Mouse (Mus musculus): ENCODE measurements at regions not wholly inside any gene's neighbourhood (a gene's known extent, or its start where the extent isn't known, plus 50 kb on each side); places are given as distances from the start of the nearest gene placed in this dataset.
A peak's percentile ranks its signal among the peaks of the same experiment; 100 is the strongest.

DNA sequence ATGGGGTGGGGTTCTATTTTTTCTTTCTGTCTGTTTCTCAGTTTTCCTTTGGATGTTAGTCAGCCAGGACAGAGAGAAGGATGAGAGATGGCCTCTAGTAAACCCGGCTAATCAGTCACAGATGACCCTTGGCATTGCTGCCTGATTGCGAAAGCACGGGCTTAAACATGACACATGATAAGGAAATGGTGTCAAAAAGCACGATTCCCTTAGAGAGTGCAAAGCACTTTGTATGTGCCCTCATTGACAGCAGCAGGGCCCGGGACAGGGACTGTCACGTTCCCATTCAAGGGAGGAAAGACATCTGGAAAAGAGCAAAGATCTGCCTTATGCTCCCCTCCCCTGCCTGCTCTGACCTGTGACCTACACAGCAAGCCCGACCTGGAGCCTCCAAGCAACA lies 234.1 kb downstream of the Foxo1 start:
- WGBS = 20% methylated on average over 7 of the region's 7 CpGs
- Histone ChIP-seq H3K9ac (ENCODE audit: low read depth, low read length) (no peak overlapping the region), H3K4me3 (no peak overlapping the region), H3K27ac (no peak overlapping the region), H3K27me3 (ENCODE audit: control insufficient read depth, insufficient read depth, low read length) (no peaks in the 10 kb centered on the region), H3K79me2 (replicated peaks; ENCODE audit: control insufficient read depth, insufficient read depth, low read length) (no peaks in the 10 kb centered on the region), H3K4me1 (ENCODE audit: control insufficient read depth, insufficient read depth, low read length) (peaks cover 5% of the 10 kb centered on the region), H3K36me3 (ENCODE audit: control insufficient read depth, insufficient read depth, low read length) (no peaks in the 10 kb centered on the region)
- TF ChIP-seq POLR2A (IDR thresholded peaks at IDR 0.05; ENCODE audit: insufficient read depth, low read depth, low read length) (no peak), EP300 (IDR thresholded peaks at IDR 0.05; ENCODE audit: insufficient read depth, low read depth, low read length) (0 out of 2 replicates have a peak, but pooled peaks have one; percentile 7), CTCF (IDR thresholded peaks at IDR 0.05) (no peak)
- intact Hi-C loops (cut with DNase I) = no loop called here
- peak; percentile 71 to 77 for DNase-seq

DNA sequence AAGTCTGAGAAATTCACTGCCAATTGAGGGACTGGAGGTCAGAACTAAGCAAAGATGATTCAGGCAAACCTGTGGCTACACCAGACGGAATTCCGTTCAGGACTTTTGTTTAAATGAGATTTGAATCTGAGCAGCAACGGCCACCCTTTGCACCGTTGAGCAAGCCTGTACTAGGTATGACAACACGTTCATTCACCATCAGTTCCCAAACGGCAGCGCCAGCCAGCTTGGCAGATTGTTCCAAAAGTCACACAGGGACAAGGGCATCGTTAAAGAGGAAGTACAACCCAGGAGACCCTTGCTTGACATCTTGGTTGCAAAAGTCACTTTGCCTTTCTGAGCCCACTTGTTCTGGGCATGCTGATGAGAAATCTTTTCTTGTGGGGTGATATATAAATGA lies 233.5 kb downstream of the Foxo1 start:
- Histone ChIP-seq H3K9ac (ENCODE audit: low read depth, low read length) (no peak overlapping the region), H3K4me3 (no peak overlapping the region), H3K27me3 (ENCODE audit: control insufficient read depth, insufficient read depth, low read length) (no peaks in the 10 kb centered on the region), H3K4me1 (ENCODE audit: control insufficient read depth, insufficient read depth, low read length) (peaks cover 5% of the 10 kb centered on the region), H3K27ac (no peak overlapping the region), H3K79me2 (replicated peaks; ENCODE audit: control insufficient read depth, insufficient read depth, low read length) (no peaks in the 10 kb centered on the region), H3K36me3 (ENCODE audit: control insufficient read depth, insufficient read depth, low read length) (no peaks in the 10 kb centered on the region)
- TF ChIP-seq EP300 (IDR thresholded peaks at IDR 0.05; ENCODE audit: insufficient read depth, low read depth, low read length) (no peak), POLR2A (IDR thresholded peaks at IDR 0.05; ENCODE audit: insufficient read depth, low read depth, low read length) (no peak), CTCF (IDR thresholded peaks at IDR 0.05) (no peak)
- intact Hi-C loops (cut with DNase I) = no loop called here
- DNase-seq = no peak
- WGBS = 58% methylated on average over 8 of the region's 8 CpGs

DNA sequence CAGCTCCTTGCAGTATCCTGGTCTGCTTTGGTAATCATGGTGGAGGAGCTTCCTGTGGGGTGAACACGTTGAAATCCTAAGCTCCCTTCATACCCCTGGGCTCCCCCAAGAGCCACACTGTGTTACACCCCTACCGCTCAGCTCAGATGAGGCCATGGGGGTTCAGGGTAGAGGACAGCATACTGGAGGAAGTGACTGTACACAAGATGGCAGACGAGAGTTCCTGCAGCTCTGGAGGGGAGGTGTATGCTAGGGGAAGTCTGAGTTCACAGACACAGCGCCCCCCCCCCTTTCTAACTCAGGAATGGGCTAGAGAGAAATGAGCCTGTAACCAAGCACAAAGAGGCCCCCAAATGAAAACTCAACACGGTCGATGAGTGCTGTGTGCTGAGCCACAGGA lies 231.9 kb downstream of the Foxo1 start:
- intact Hi-C loops (cut with DNase I) = no loop called here
- Histone ChIP-seq H3K36me3 (ENCODE audit: control insufficient read depth, insufficient read depth, low read length) (no peaks in the 10 kb centered on the region), H3K4me1 (ENCODE audit: control insufficient read depth, insufficient read depth, low read length) (peaks cover 5% of the 10 kb centered on the region), H3K27me3 (ENCODE audit: control insufficient read depth, insufficient read depth, low read length) (no peaks in the 10 kb centered on the region), H3K9ac (ENCODE audit: low read depth, low read length) (no peak overlapping the region), H3K79me2 (replicated peaks; ENCODE audit: control insufficient read depth, insufficient read depth, low read length) (no peaks in the 10 kb centered on the region), H3K4me3 (no peak overlapping the region), H3K27ac (no peak overlapping the region)
- TF ChIP-seq CTCF (IDR thresholded peaks at IDR 0.05) (no peak), POLR2A (IDR thresholded peaks at IDR 0.05; ENCODE audit: insufficient read depth, low read depth, low read length) (no peak), EP300 (IDR thresholded peaks at IDR 0.05; ENCODE audit: insufficient read depth, low read depth, low read length) (no peak)
- WGBS = 81% methylated on average over 6 of the region's 6 CpGs
- DNase-seq = no peak

DNA sequence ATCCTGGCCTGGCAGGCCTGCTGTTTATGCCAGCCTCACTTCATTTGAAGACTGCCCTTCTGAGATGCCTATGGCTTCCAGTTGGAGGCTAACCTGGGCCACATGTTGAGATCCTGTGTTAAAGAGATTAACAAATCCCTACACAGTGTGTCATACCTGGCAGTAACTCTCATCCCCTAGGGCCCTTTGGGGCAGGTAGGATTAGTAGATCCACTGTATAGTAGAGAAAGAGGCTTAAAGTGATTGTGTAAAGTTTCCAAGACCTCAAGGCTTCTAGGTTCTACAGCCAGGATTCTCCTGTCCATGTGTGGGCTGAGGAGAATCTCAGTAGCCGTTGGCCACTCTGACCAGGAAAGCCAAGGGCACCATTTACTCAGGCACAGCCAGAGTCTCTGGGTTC lies 231.4 kb downstream of the Foxo1 start:
- Histone ChIP-seq H3K36me3 (ENCODE audit: control insufficient read depth, insufficient read depth, low read length) (no peaks in the 10 kb centered on the region), H3K79me2 (replicated peaks; ENCODE audit: control insufficient read depth, insufficient read depth, low read length) (no peaks in the 10 kb centered on the region), H3K4me1 (ENCODE audit: control insufficient read depth, insufficient read depth, low read length) (peaks cover 5% of the 10 kb centered on the region), H3K9ac (ENCODE audit: low read depth, low read length) (no peak overlapping the region), H3K27ac (no peak overlapping the region), H3K27me3 (ENCODE audit: control insufficient read depth, insufficient read depth, low read length) (no peaks in the 10 kb centered on the region), H3K4me3 (no peak overlapping the region)
- no peak for DNase-seq
- WGBS = 94% methylated on average over 1 of the region's 1 CpGs
- no peak for TF ChIP-seq CTCF (IDR thresholded peaks at IDR 0.05)
- no peak for TF ChIP-seq EP300 (IDR thresholded peaks at IDR 0.05; ENCODE audit: insufficient read depth, low read depth, low read length)
- TF ChIP-seq POLR2A (IDR thresholded peaks at IDR 0.05; ENCODE audit: insufficient read depth, low read depth, low read length) = no peak
- intact Hi-C loops (cut with DNase I) = no loop called here

DNA sequence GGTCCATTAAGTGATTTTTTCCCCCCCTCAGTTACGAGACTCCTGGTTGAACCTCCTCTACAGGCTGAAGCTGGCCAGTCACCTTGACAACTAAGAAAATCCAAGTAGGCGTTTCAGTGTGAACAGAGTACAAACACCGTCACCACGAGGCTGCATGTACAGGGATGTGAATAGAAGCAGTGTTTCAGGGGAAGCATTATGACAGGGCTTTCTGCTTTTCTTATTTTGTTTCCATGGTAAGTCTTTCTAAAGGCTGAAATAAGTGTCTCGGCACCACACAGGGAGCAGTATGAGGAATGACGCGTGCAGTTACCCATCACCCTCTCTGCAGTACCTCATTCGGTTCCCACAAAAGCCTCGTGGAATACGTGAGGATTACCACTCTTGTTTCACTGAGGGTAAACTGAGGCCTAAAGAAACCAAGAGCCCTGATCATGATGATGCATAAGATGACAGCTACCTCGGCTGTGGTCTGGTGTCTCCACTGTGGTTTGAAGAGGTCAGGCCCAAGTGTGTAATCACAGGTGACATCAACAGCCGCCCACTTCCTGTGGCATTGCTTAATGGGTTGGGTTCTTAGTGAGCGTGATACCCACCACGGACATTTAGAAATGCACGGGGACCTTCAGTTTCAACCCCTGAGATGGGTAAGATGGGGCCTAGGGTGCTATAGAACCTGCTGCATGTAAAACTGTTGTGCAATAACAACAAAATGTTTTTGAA lies 230.5 kb downstream of the Foxo1 start:
- TF ChIP-seq CTCF (IDR thresholded peaks at IDR 0.05) = no peak
- no peak for TF ChIP-seq POLR2A (IDR thresholded peaks at IDR 0.05; ENCODE audit: insufficient read depth, low read depth, low read length)
- TF ChIP-seq EP300 (IDR thresholded peaks at IDR 0.05; ENCODE audit: insufficient read depth, low read depth, low read length) = no peak
- Histone ChIP-seq H3K4me3 (no peak overlapping the region), H3K27ac (no peak overlapping the region), H3K79me2 (replicated peaks; ENCODE audit: control insufficient read depth, insufficient read depth, low read length) (no peaks in the 10 kb centered on the region), H3K27me3 (ENCODE audit: control insufficient read depth, insufficient read depth, low read length) (no peaks in the 10 kb centered on the region), H3K4me1 (ENCODE audit: control insufficient read depth, insufficient read depth, low read length) (peaks cover 5% of the 10 kb centered on the region), H3K36me3 (ENCODE audit: control insufficient read depth, insufficient read depth, low read length) (no peaks in the 10 kb centered on the region), H3K9ac (ENCODE audit: low read depth, low read length) (no peak overlapping the region)
- 94% methylated on average over 15 of the region's 15 CpGs for WGBS
- intact Hi-C loops (cut with DNase I) = no loop called here
- no peak for DNase-seq

DNA sequence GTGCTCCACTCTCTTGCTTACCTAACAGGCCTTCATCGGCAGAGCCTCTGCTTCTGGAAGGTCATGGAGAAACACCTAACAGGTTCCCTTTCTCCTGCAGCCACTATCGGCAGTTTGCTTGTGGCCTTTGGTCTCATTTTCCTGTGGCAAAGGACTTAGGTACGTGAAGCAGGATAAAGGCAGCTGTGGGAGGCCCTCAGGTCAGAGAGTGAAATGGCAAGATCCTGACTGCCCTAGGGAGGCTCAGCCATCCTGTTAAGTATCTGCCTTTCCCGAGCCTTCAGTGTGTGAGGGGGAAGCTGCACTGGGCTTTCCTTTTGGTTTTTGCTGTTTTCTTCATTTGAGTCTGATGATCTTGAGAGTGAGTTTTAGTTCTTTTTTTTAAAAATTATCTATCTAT lies 228.8 kb downstream of the Foxo1 start:
- no peaks in the 10 kb centered on the region for H3K27me3 ChIP-seq (ENCODE audit: control insufficient read depth, insufficient read depth, low read length)
- H3K4me3 ChIP-seq = no peak overlapping the region
- H3K9ac ChIP-seq (ENCODE audit: low read depth, low read length) = no peak overlapping the region
- TF ChIP-seq CTCF (IDR thresholded peaks at IDR 0.05) = no peak
- TF ChIP-seq POLR2A (IDR thresholded peaks at IDR 0.05; ENCODE audit: insufficient read depth, low read depth, low read length) = no peak
- TF ChIP-seq EP300 (IDR thresholded peaks at IDR 0.05; ENCODE audit: insufficient read depth, low read depth, low read length) = no peak
- no peak overlapping the region for H3K27ac ChIP-seq
- 73% methylated on average over 4 of the region's 4 CpGs for WGBS
- no peak for DNase-seq
- intact Hi-C loops (cut with DNase I) = no loop called here
- no peaks in the 10 kb centered on the region for H3K4me1 ChIP-seq (ENCODE audit: control insufficient read depth, insufficient read depth, low read length)
- no peaks in the 10 kb centered on the region for H3K36me3 ChIP-seq (ENCODE audit: control insufficient read depth, insufficient read depth, low read length)
- no peaks in the 10 kb centered on the region for H3K79me2 ChIP-seq (replicated peaks; ENCODE audit: control insufficient read depth, insufficient read depth, low read length)
